19 mouse cellular contexts compared by ENCODE assay signal in the genomic region with DNA sequence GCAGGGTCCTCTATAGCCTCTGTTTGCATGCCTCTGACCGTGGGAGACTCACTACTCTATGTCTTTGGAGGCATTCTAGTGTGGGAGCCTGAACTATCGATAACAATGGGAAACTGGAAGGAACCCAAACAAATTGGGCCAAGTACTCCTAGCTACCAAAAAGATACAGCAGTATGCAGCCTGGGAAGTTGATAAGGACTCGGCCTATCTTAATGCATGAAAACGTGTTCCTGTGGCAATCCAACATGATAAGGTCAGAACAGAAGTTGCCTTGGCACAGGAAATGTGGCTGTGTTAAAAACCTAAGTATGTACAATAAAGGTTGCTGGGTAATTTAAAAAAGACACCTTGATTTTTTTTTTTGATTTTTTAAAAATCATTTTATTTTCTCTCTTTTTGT. TPM values are rescaled to one million over a fixed set of nuclear protein-coding genes. Genes with fewer than 3 reads are reported as not detected.
DNase-seq lines count a peak whose midpoint lies in the region; ATAC-seq lines count a peak whose summit lies in the region.
"Had no signal": no experiment of that assay in that cellular context is flagged by ENCODE, and none has a peak within 500 bp of the region (broad histone marks: within the 10 kb centered on the region; RNA-seq: fewer than 3 reads in every experiment).

No protein-coding gene starts in this region.

- DNase-seq in testis, postnatal 14 days (ENCODE audit: low spot score): peak; percentile 38
- no peak for DNase-seq in testis, postnatal 10 days (ENCODE audit: low spot score)
- peak; percentile 25 for DNase-seq in MEL-GATA-1-ER (ENCODE audit: extremely low read depth, low read depth)
- DNase-seq in spleen, adult 18-20 months: no peak
- DNase-seq in right cerebral cortex, postnatal 14 days: no peak
- DNase-seq in cerebellum, adult 8-10 months: no peak
- DNase-seq: adrenal gland, adult 2 months; adrenal gland, postnatal 10 days; adrenal gland, postnatal 25 days; cerebellum, adult 11 months; cerebellum, adult 18-20 months; cerebellum, adult 9-10 months; cerebellum, postnatal 10 days; cerebellum, postnatal 25 days; embryo, embryonic 11 days had no signal

- ATAC-seq in megakaryocyte progenitor cell, adult 5-6 weeks (replicated peaks; ENCODE audit: poor library complexity): peak; percentile 79
- ATAC-seq: forebrain, embryonic 14.5 days; forebrain, embryonic 16.5 days had no signal

RNA-seq across cellular contexts. Expression of a gene that starts 5.5 kb away (rescaled TPM):
- not detected in 2 replicates for total RNA-seq in megakaryocyte progenitor cell, adult 5-6 weeks (2015)
- not detected in 2 replicates for total RNA-seq in megakaryocyte progenitor cell, adult 5-6 weeks (2017)
- total RNA-seq: adrenal gland, adult 2 months; adrenal gland, postnatal 10 days; adrenal gland, postnatal 25 days; adrenal gland, postnatal 4 days had no signal

RNA-seq across cellular contexts. Expression of a gene that starts 15.6 kb away (rescaled TPM):
- total RNA-seq in megakaryocyte progenitor cell, adult 5-6 weeks (2015): 6.5 and 7.5 TPM in 2 replicates
- 7.5 and 10.9 TPM in 2 replicates for total RNA-seq in megakaryocyte progenitor cell, adult 5-6 weeks (2017)

RNA-seq across cellular contexts. Expression of a gene that starts 26.6 kb away (rescaled TPM):
- total RNA-seq in megakaryocyte progenitor cell, adult 5-6 weeks (2015): 0.15 and 0.64 TPM in 2 replicates
- total RNA-seq in megakaryocyte progenitor cell, adult 5-6 weeks (2017): 0.33 and 1.4 TPM in 2 replicates

RNA-seq across cellular contexts. Expression of a gene that starts 26.9 kb away (rescaled TPM):
- 0.54 TPM in 1 of 2 replicates, not detected in the other for total RNA-seq in megakaryocyte progenitor cell, adult 5-6 weeks (2015)
- total RNA-seq in megakaryocyte progenitor cell, adult 5-6 weeks (2017): not detected in 2 replicates

RNA-seq across cellular contexts. Expression of a gene that starts 32.4 kb away (rescaled TPM):
- 0.22 and 0.72 TPM in 2 replicates for total RNA-seq in megakaryocyte progenitor cell, adult 5-6 weeks (2015)
- total RNA-seq in megakaryocyte progenitor cell, adult 5-6 weeks (2017): 0.12 and 0.61 TPM in 2 replicates

Comparison
In these comparisons a context has a peak if more than half of its experiments do, and no peak if none do; other contexts are left out.
1. DNase-seq: peak in testis, postnatal 14 days (single experiment) and MEL-GATA-1-ER (single experiment); none in testis, postnatal 10 days (single experiment), spleen, adult 18-20 months (0 of 2), right cerebral cortex, postnatal 14 days (single experiment) and cerebellum, adult 8-10 months (single experiment).